Mouse (Mus musculus) hindbrain, embryonic 15.5 days (tissue): ENCODE measurements around the gene Lgals4. TPM values are rescaled to one million over a fixed set of nuclear protein-coding genes. Genes with fewer than 3 reads are reported as not detected.

Source experiments
- ATAC-seq: fragments of 200-750 bp; cut with Nextera tagmentation; 2 replicates; pipeline ENCODE4 v1.8.0; 2017; ENCODE audit warnings: low read depth, moderate number of reproducible peaks, moderate TSS enrichment; ENCODE audit not compliant: low FRiP score
- H3K27ac ChIP-seq: fragments of 300-500 bp; sonication (generic); replicated peaks from 2 replicates; pipeline ENCODE4 v1.5.1; 2015; ENCODE audit warnings: mild to moderate bottlenecking, inconsistent platforms
- H3K27me3 ChIP-seq: fragments of 300-500 bp; sonication (generic); 2 replicates; pipeline ENCODE4 v1.6.1; 2015; ENCODE audit warnings: control low read depth, inconsistent platforms
- H3K36me3 ChIP-seq: fragments of 300-500 bp; sonication (generic); 2 replicates; pipeline ENCODE4 v1.6.1; 2015; ENCODE audit warnings: control low read depth, inconsistent platforms
- H3K4me1 ChIP-seq: fragments of 300-500 bp; sonication (generic); replicated peaks from 2 replicates; pipeline ENCODE4 v1.6.1; 2015; ENCODE audit warnings: control low read depth, inconsistent platforms
- H3K4me2 ChIP-seq: fragments of 300-500 bp; sonication (generic); 2 replicates; pipeline ENCODE4 v1.6.1; 2015; ENCODE audit warnings: moderate library complexity, mild to moderate bottlenecking, inconsistent platforms
- H3K4me3 ChIP-seq: fragments of 300-500 bp; sonication (generic); 2 replicates; pipeline ENCODE4 v1.5.1; 2015; ENCODE audit warnings: mild to moderate bottlenecking, inconsistent platforms
- H3K9ac ChIP-seq: fragments of 300-500 bp; sonication (generic); 2 replicates; pipeline ENCODE4 v1.6.1; 2015; ENCODE audit warnings: inconsistent platforms
- H3K9me3 ChIP-seq: fragments of 300-500 bp; sonication (generic); 2 replicates; pipeline ENCODE4 v1.6.1; 2016; ENCODE audit warnings: control low read depth, inconsistent platforms
- WGBS: fragments of 180-500 bp; shearing (Covaris S2); methylation state at CpG from one replicate; pipeline ENCODE4 v1.1.7; 2015; 5-methylcytosine and 5-hydroxymethylcytosine counted together
- polyA plus RNA-seq: library from polyadenylated mRNA; unstranded; fragments of >200 nt; fragmentation: Nextera tagmentation; extraction: Ambion mirVana; gene quantifications from 2 replicates; pipeline ENCODE4 v1.2.1, GENCODE M21; 2015

The Lgals4 gene
- polyA plus RNA-seq, 1 experiment from 2014 or later = 5.7 TPM

DNA sequence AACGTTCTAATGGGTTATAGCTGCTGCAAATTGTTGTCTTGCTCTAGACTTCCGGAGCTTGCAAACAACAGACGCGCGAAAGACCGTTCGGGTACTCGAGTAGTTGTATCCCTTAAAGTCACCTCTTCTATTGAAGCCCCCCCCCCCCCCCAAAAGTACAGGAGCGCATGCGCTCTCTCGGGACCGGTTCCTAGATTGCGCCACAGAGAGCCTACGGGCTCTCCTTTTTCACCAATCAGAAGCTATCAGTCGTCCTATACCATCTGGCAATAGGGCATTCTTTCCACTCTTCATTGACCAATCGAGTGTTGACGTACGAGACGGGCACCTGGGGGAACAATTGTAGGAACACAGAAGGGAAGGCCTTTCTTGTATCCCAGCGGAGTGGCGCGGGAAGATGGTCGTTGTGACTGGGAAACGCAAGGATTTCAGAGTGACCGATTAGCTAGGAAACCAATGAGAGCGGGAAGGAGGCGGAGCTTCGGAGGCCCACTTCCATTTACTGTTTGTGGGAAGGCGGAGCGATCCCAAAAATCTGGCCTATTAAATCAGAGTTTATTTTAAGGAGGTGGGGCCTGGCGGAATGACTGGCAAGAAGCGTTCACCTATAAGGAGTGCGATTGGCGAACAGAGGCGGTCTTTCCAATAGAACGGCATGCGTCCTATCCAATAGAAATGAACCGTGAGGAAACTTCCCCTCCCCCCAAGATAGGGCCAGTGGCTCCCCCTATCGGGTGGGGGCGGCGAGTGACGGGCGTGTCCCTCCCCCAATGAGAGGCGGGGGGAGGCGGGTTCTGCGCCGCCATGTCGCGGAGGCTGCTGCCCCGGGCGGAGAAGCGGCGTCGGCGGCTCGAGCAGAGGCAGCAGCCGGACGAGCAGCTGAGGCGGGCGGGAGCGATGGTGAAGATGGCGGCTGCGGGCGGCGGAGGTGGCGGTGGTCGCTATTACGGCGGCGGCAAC, 23.3 kb upstream of the Lgals4 start:
- Histone ChIP-seq H3K27ac (peak overlapping the region; percentile 99), H3K4me2 (peak overlapping the region; percentile 86), H3K27me3 (no peaks in the 10 kb centered on the region), H3K9me3 (no peaks in the 10 kb centered on the region), H3K36me3 (peaks cover 23% of the 10 kb centered on the region), H3K4me3 (peak overlapping the region; percentile 73), H3K4me1 (peaks cover 43% of the 10 kb centered on the region), H3K9ac (peak overlapping the region; percentile 92)
- under 1% methylated on average over 70 of the region's 70 CpGs for WGBS
- peak; percentile 94 for ATAC-seq

DNA sequence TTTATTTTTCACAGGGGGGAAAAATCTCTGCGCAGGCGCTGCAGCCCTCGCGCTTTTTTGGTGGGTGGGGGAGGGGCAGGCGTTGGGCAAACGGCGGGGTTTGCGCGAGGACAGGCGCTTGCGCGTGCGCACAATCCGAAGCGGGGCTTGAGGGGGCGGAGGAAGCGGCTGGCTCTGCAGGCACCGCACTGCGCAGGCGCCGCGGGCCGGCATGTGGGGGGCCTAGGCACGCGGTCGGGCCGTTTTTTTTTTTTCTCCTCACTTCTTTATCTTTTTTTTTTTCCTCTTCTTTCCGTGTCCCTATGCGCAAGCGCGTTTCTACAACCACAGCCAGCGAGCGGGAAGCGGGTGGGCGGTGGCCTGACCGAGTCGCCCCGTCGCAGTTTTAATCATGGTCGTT, 22.4 kb upstream of the Lgals4 start:
- peaks cover 32% of the 10 kb centered on the region for H3K36me3 ChIP-seq
- no peaks in the 10 kb centered on the region for H3K27me3 ChIP-seq
- peak overlapping the region; percentile 80 for H3K4me2 ChIP-seq
- H3K4me1 ChIP-seq = peaks cover 50% of the 10 kb centered on the region
- peak overlapping the region; percentile 73 for H3K4me3 ChIP-seq
- peak overlapping the region; percentile 92 for H3K9ac ChIP-seq
- no peaks in the 10 kb centered on the region for H3K9me3 ChIP-seq
- ATAC-seq = no peak
- WGBS = under 1% methylated on average over 39 of the region's 40 CpGs
- peak overlapping the region; percentile 98 for H3K27ac ChIP-seq

DNA sequence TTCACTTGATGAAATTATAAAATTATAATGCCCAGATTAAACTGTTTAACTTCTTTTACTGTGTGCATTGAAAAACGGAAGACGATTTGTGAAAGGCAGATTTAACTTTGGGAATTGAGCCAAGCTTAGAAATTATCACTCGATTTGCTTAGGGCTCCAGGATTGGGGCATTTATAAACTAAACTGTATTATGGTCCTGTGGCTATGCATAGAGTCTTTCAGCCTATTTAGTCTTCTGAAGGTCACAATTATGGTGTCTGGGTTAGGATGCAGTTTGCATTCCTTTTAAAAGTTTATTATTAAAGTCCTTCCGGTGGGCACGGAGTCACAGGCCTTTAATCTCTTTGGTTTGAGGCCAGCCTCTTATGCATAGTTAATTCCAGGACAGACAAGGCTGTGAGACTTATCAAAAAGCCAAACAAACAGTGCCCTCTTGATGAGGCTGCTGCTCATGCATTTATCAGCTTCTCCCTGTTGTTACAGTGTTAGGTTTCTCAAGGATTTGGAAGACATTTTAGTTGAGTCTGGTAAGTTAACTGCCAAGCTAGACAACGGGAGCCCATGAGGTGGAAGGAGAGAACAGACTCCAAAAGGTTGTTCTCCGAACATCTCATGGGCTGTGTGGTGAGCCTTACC, 21.9 kb upstream of the Lgals4 start:
- Histone ChIP-seq H3K27ac (peak overlapping the region; percentile 98), H3K4me3 (peak overlapping the region; percentile 73), H3K4me1 (peaks cover 55% of the 10 kb centered on the region), H3K27me3 (no peaks in the 10 kb centered on the region), H3K9me3 (no peaks in the 10 kb centered on the region), H3K36me3 (peaks cover 37% of the 10 kb centered on the region), H3K4me2 (peak overlapping the region; percentile 80), H3K9ac (peak overlapping the region; percentile 92)
- 17% methylated on average over 7 of the region's 7 CpGs for WGBS
- ATAC-seq = no peak

DNA sequence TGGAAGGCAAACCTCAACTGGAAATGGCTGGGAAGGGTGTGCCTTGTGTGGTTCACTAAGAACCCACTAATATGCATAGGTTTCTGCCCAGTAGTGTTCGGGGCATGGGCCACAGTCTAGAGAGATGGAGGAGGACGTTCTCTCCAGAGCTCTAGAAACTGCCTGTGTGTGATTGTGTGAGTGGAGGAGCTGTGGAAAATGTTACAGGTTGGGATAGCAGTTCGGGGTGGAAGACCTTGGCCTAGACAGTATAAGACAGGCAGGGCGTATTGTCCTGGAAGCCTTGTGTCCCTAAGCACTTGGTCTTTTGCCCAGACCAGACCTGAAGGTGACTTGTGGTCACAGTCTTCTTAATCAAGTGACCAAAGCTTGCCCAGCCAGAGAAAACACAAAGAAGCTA, 21.2 kb upstream of the Lgals4 start:
- peak overlapping the region; percentile 73 for H3K4me3 ChIP-seq
- H3K27ac ChIP-seq = no peak overlapping the region
- H3K9ac ChIP-seq = peak overlapping the region; percentile 92; the same call in 1 of the 2 replicates
- H3K4me2 ChIP-seq = peak overlapping the region; percentile 80
- H3K36me3 ChIP-seq = peaks cover 44% of the 10 kb centered on the region
- H3K9me3 ChIP-seq = no peaks in the 10 kb centered on the region
- ATAC-seq = no peak
- WGBS = 77% methylated on average over 4 of the region's 4 CpGs
- H3K27me3 ChIP-seq = no peaks in the 10 kb centered on the region
- peaks cover 61% of the 10 kb centered on the region for H3K4me1 ChIP-seq

DNA sequence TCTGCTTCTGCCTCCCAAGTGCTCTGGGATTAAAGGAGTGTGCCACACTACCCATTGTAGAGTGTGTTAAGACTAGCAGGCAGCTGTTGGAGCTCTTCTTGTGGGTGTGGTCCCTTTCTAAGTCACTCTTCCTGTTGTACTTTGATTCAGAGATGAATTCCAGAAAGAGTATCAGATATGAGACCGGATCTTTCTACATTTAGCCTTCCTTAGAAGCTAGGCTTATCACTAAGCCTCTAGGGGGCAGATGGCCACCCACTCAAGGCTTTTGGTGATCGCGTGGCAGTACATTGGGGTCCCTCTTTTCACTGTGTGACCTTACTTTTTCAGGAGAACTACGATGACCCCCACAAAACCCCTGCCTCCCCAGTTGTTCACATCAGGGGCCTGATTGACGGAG, 20.7 kb upstream of the Lgals4 start:
- Histone ChIP-seq H3K9ac (no peak overlapping the region), H3K27me3 (no peaks in the 10 kb centered on the region), H3K36me3 (peaks cover 48% of the 10 kb centered on the region), H3K4me3 (peak overlapping the region; percentile 73; the same call in 1 of the 2 replicates), H3K4me1 (peaks cover 60% of the 10 kb centered on the region), H3K4me2 (peak overlapping the region; percentile 80), H3K9me3 (no peaks in the 10 kb centered on the region), H3K27ac (no peak overlapping the region; the same call in 1 of the 2 replicates)
- WGBS = 82% methylated on average over 5 of the region's 5 CpGs
- ATAC-seq = no peak

DNA sequence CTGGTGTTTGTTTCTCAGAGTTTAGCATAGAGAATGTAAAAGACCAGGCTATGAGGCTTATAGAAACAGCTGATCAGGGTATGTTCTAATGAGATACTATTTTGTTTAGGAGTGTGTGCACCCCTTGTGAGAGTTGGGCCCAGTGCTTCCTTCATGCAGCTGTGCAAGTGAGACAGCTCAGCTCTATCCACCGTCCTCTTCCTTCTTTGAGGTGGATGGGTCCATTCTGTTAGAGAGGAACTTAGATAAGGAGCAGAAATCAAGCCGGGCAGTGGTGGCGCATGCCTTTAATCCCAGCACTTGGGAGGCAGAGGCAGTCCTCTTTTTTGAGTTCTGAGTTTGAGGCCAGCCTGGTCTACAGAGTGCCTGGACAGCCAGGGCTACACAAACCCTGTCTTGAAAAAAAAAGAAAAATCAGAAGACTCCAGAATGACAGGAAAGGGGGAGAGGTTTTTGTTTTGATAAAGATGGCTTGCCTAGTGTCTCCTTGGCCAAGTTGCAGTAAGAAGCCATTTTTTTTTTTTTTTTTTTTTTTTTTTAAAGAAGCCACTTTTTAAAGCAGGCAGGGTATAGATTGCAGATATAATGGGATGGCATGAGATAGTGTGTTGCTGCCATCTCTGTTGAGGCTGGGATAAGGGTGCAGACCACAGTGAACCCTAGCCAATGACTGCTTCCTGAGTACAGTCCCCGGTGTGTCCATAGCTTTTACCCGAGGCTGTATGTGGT, 19.2 kb upstream of the Lgals4 start:
- no peak for ATAC-seq
- H3K4me3 ChIP-seq = no peak overlapping the region
- no peaks in the 10 kb centered on the region for H3K9me3 ChIP-seq
- H3K36me3 ChIP-seq = peaks cover 61% of the 10 kb centered on the region
- WGBS = 89% methylated on average over 5 of the region's 5 CpGs
- H3K27me3 ChIP-seq = no peaks in the 10 kb centered on the region
- H3K4me2 ChIP-seq = no peak overlapping the region
- no peak overlapping the region for H3K27ac ChIP-seq
- no peak overlapping the region for H3K9ac ChIP-seq
- H3K4me1 ChIP-seq = peaks cover 55% of the 10 kb centered on the region

DNA sequence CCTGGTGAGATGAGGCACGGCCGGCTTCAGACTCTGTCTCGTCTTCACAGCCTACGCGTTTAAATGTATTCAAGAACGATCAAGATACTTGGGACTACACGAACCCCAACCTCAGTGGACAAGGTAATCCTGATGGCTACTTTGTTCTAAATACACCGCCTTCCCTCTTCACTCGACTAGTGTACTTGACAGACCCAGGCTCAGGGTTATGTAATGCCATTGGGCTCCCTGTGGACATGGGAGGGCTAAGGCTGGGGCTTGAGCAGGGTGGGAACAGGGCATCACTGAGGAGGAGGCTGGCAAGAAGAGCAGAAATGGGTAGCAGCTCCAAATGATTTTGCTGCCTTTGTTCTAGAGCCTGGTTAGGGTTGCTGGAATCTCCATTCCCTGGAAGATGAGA, 18.4 kb upstream of the Lgals4 start:
- Histone ChIP-seq H3K4me2 (no peak overlapping the region), H3K27me3 (no peaks in the 10 kb centered on the region), H3K9ac (no peak overlapping the region), H3K27ac (no peak overlapping the region), H3K4me3 (no peak overlapping the region), H3K9me3 (no peaks in the 10 kb centered on the region), H3K36me3 (peaks cover 69% of the 10 kb centered on the region), H3K4me1 (peaks cover 63% of the 10 kb centered on the region)
- ATAC-seq = no peak
- WGBS = 92% methylated on average over 9 of the region's 9 CpGs

DNA sequence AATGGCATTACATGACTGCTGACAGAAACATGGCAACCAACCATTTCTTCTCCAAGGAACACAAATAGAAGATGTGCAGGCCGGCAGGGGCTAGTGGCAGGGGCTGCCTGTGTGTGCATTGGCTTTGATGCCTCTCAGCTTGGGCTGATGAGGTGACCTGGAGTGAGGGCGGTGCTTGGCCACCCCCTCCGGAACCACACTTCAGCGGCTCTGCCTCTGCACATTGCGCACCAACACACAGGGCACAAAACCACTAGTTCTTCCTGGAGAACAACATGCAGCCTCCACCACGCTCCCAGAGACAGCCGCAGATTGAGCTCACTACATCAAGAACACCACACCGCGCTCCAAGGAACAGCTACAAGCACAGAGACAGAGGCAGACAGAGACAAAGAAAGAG, 17.5 kb upstream of the Lgals4 start:
- H3K36me3 ChIP-seq = peaks cover 79% of the 10 kb centered on the region
- H3K27ac ChIP-seq = no peak overlapping the region
- peaks cover 72% of the 10 kb centered on the region for H3K4me1 ChIP-seq
- no peaks in the 10 kb centered on the region for H3K9me3 ChIP-seq
- H3K27me3 ChIP-seq = no peaks in the 10 kb centered on the region
- no peak overlapping the region for H3K4me2 ChIP-seq
- 82% methylated on average over 9 of the region's 9 CpGs for WGBS
- no peak for ATAC-seq
- H3K4me3 ChIP-seq = no peak overlapping the region
- H3K9ac ChIP-seq = no peak overlapping the region

DNA sequence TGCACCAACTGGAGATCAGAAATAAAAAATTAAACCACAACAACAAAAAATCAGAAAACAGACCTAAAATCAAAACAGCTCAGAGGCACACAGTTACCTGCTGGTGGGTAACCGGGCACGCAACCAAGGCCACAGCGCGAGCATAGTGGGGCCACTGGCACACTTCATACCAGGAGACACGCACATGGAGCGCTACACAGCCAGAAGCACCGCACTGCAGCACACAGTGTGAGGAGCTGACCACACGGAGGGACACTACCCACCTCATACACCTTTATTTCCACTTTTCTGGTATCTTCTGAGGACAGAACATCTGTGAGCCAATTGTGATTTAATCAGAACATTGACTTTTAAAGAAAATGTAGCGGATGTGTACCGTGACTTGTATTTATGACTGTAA, 16.7 kb upstream of the Lgals4 start:
- WGBS = 89% methylated on average over 10 of the region's 10 CpGs
- no peak for ATAC-seq
- H3K4me3 ChIP-seq = no peak overlapping the region

DNA sequence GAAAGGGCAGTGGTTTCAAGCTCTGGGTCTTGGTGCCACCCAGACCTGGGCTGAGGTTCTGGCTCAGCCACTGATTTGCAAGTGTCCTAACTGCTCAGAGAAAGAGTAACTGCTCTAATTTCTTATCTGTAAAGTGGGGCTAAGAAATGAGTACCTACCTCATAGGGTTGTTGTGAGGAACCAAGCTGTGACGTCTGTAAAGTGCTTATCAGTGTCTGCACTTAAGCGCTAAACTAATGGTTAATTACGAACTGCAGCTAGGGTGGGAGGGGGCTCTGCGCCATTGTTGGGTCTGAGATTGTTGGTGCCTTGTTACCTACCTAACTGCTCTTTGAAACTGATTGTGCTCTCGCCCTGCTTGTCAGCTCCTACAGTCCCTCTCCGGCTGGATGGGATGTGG, 16.1 kb upstream of the Lgals4 start:
- no peak overlapping the region for H3K27ac ChIP-seq
- H3K27me3 ChIP-seq = no peaks in the 10 kb centered on the region
- H3K9ac ChIP-seq = no peak overlapping the region
- no peak overlapping the region for H3K4me2 ChIP-seq
- peaks cover 71% of the 10 kb centered on the region for H3K4me1 ChIP-seq
- no peak overlapping the region for H3K4me3 ChIP-seq
- ATAC-seq = no peak
- WGBS = 62% methylated on average over 6 of the region's 6 CpGs
- H3K9me3 ChIP-seq = no peaks in the 10 kb centered on the region
- peaks cover 91% of the 10 kb centered on the region for H3K36me3 ChIP-seq

More for the DNA sequence above, 16.7 kb upstream of the Lgals4 start:
- H3K36me3 ChIP-seq = peaks cover 85% of the 10 kb centered on the region
- no peaks in the 10 kb centered on the region for H3K9me3 ChIP-seq
- no peak overlapping the region for H3K27ac ChIP-seq
- no peak overlapping the region for H3K4me2 ChIP-seq
- no peaks in the 10 kb centered on the region for H3K27me3 ChIP-seq
- peaks cover 73% of the 10 kb centered on the region for H3K4me1 ChIP-seq
- H3K9ac ChIP-seq = no peak overlapping the region

DNA sequence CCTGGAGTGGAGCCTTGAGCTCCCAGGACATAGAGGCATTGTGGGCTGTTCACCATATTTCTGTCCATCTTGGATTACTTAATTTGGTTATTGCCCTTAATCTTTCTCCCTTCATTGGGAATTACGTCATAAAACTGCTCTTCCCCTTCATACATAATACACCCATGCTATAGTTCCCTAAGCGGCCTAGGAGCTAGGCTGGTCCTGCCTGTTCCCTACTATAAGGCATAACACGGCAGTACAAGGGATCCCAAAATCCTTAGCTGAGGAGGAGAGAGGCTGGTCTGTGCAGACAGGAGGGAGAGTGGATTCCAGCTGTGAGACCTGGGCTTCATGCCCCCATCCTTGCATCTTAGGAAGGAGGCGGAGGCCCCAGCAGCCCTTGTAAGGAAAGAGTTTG, 15.7 kb upstream of the Lgals4 start:
- Histone ChIP-seq H3K4me3 (no peak overlapping the region), H3K9ac (no peak overlapping the region), H3K9me3 (no peaks in the 10 kb centered on the region), H3K4me2 (no peak overlapping the region), H3K27me3 (no peaks in the 10 kb centered on the region), H3K4me1 (peaks cover 67% of the 10 kb centered on the region), H3K27ac (no peak overlapping the region), H3K36me3 (peaks cover 92% of the 10 kb centered on the region)
- 79% methylated on average over 4 of the region's 4 CpGs for WGBS
- ATAC-seq = no peak

DNA sequence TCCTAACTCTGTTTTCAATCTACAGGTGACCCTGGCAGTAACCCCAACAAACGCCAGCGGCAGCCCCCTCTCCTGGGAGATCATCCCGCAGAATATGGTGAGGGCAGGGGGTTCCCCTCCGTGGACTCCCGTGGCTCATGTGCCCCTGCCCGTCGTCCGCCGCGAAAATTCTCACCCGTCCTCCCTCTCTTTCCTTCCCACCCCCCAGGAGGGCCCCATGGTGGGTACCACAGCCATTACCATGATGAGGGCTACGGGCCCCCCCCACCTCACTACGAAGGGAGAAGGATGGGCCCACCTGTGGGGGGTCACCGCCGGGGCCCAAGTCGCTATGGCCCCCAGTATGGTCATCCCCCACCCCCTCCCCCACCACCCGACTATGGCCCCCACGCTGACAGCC, 15.2 kb upstream of the Lgals4 start:
- Histone ChIP-seq H3K27ac (no peak overlapping the region), H3K9ac (no peak overlapping the region), H3K4me3 (no peak overlapping the region), H3K9me3 (no peaks in the 10 kb centered on the region), H3K4me2 (no peak overlapping the region), H3K27me3 (no peaks in the 10 kb centered on the region), H3K36me3 (peaks cover 88% of the 10 kb centered on the region), H3K4me1 (peaks cover 62% of the 10 kb centered on the region)
- no peak for ATAC-seq
- WGBS = 81% methylated on average over 18 of the region's 18 CpGs
